Mouse (Mus musculus) frontal cortex, adult 2 months (tissue): ENCODE data around the gene Nupl2. TPM values are rescaled to one million over a fixed set of nuclear protein-coding genes. Genes with fewer than 3 reads are reported as not detected.

Experiments
- DNase-seq, 2 experiments: peaks; one replicate each; pipeline ENCODE4 v3.0.0; 2022; ENCODE audit warnings: low spot score in 1 of 2; ENCODE audit errors: extremely low spot score in 1 of 2
- polyA plus RNA-seq: library from polyadenylated mRNA; depleted of rRNA; stranded (reverse); fragments of >200 nt; gene quantifications from 2 replicates; pipeline ENCODE4 v1.2.3, GENCODE M21; 2012; rRNA removed

Nupl2 gene
- polyA plus RNA-seq, 1 experiment = 10.2 TPM

DNA sequence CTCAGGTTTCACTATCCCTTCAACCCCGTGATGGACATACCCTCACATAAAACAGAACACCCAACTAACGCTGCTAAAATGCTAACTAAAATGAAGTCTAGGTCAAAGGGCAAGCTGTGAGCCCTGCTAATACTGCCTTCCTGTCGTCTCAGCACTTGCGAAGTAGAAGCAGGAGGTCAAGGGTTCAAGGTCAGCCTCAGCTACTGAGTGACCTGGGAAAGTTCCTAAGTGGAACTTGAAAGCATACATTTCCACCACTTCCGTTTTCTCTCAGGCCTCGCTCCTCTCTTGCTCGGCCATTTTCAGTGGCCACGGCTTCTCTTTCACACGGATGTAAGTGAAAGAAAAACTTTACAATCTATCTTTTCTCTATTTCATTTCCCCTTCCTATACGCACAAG lies 43.2 kb downstream of the Nupl2 start:
- DNase-seq = no peak

DNA sequence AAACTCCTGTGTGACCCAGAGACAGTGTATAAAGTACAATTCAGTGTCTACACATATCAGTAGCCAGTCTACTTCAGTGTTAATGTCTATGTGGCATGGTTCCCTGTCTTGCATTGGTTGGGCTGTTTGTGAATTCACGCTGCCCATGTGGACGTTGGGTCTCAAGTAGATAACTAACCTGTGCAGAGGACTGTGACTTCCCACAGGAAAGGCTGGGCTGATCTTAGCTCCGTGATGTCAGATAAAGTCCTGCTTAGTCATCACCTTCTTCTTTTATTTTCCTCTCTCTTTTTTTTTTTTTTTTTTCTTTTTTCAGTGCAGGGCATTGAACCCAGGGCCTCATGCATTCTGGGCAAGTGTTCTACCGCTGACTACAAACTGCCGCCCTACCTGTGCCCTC lies 43.7 kb downstream of the Nupl2 start:
- DNase-seq = no peak

DNA sequence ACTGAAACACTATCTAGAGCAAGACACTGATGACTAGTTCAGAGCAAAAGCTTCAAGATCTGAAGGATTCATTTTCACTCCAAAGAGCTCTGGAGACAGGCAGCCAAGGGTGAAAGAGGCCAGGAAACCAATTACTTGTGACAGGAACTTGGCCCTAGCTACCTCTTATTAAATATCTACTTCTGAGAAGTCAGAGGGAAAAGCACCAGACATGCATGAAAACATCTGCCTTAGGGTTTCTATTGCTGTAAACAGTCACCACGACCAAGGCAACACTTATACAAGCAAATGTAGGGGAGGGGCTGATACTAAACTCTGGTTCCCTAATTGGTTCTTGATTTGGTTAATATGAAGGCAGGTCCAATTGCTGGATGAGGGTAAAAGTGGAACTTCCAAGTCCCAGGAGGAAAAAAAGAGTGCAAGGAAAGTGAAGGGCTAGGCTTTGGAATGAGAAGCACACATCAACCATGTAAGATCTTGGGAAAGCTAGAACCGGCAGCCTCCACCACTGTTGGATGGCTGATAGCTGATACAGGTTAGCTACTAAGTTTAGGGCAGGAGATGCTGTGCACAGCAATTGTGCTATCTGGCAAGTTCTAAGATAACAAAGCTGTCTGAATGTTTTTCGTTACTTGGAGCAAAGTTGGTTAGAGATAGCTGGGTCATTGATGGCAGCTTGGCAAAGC lies 49.2 kb downstream of the Nupl2 start:
- DNase-seq = no peak

DNA sequence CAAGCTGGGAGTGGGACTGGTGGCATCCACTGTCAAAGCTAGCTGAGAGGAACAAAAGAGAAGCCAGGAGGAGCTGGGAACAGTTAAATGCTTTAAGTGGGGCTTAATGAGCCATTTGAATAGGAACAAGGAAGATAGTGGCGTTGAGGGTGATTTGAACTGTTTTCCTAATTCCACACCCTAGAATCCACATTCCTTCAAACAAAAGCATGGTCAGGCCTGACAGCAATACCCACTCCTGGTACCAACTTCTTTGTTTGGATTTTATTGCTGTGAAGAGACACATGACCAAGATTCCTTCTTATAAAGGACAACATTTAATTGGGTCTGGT lies 49.8 kb downstream of the Nupl2 start:
- DNase-seq = no peak

DNA sequence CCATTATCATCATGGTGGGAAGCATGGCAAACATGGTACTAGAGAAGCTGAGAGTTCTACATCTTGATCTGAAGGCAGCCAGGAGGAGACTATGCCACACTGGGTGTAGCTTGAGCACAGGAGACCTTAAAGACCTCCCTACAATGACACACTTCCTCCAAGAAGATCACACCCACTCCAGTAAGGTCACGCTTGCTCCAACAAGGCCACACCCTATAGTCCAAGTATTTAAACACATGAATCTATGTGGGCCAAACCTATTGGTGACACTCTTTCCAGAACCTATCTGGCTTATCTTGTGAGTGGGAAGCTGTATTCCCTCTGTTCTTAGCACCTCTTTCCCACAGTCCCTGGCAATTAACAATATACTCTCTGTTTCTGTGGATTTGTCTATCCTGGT lies 50.1 kb downstream of the Nupl2 start:
- no peak for DNase-seq

Other genes starting within 250 kb of the Nupl2 start
- gene Fam126a, start 134.3 kb upstream of the Nupl2 start, polyA plus RNA-seq = 20.8 and 21.9 TPM in 2 replicates
- gene Klhl7, start 64.4 kb upstream of the Nupl2 start, polyA plus RNA-seq = 68.8 and 86.9 TPM in 2 replicates
- gene Kcnh2, start 186.6 kb downstream of the Nupl2 start, polyA plus RNA-seq = 65.0 and 65.8 TPM in 2 replicates
- gene Nos3, start 199.8 kb downstream of the Nupl2 start, polyA plus RNA-seq = 10.1 and 10.7 TPM in 2 replicates
- gene Atg9b, start 227.2 kb downstream of the Nupl2 start, polyA plus RNA-seq = 3.0 and 4.7 TPM in 2 replicates
- 49.5 and 53.9 TPM in 2 replicates for gene Abcb8, start 228.7 kb downstream of the Nupl2 start, polyA plus RNA-seq
- gene Asic3, start 248.4 kb downstream of the Nupl2 start, polyA plus RNA-seq = 0.86 and 0.92 TPM in 2 replicates